16 mouse cellular contexts compared by ENCODE assay signal in genomic region chr1:172548501-172548900, GRCm38 (mm10). TPM values are rescaled to one million over a fixed set of nuclear protein-coding genes. Genes with fewer than 3 reads are reported as not detected.
DNase-seq lines count a peak whose midpoint lies in the region; ATAC-seq and TF ChIP-seq lines count a peak whose summit lies in the region.
"Had no signal": no experiment of that assay in that cellular context is flagged by ENCODE, and none has a peak within 500 bp of the region (broad histone marks: within the 10 kb centered on the region; RNA-seq: fewer than 3 reads in every experiment).

No protein-coding gene starts in this region.

- H3K4me1 ChIP-seq in bone marrow, adult 2 months (ENCODE audit: control insufficient read depth, insufficient read depth, low read length): peaks cover 6% of the 10 kb centered on the region
- peaks cover 10% of the 10 kb centered on the region; the same call in 1 of the 2 replicates for H3K4me1 ChIP-seq in lung, postnatal 0 days (ENCODE audit: insufficient read depth, low read depth, low read length)
- peaks cover 38% of the 10 kb centered on the region for H3K4me1 ChIP-seq in heart, embryonic 10.5 days

- no peak for TF ChIP-seq POLR2A in bone marrow, adult 2 months (IDR thresholded peaks at IDR 0.05; ENCODE audit: borderline replicate concordance, control insufficient read depth, low read depth, low read length)

- H3K36me3 ChIP-seq in lung, postnatal 0 days (ENCODE audit: insufficient read depth, low read length): no peaks in the 10 kb centered on the region
- no peaks in the 10 kb centered on the region for H3K36me3 ChIP-seq in heart, embryonic 10.5 days
- H3K36me3 ChIP-seq: embryonic facial prominence, embryonic 13.5 days; forebrain, embryonic 15.5 days; heart, embryonic 12.5 days; hindbrain, embryonic 13.5 days had no signal

- H3K9ac ChIP-seq in lung, postnatal 0 days (replicated peaks; ENCODE audit: low read depth): no peak overlapping the region
- H3K9ac ChIP-seq: embryonic facial prominence, embryonic 13.5 days; forebrain, embryonic 15.5 days; heart, embryonic 12.5 days; hindbrain, embryonic 13.5 days had no signal

- H3K4me2 ChIP-seq in lung, postnatal 0 days (replicated peaks; ENCODE audit: low read depth, low read length): 0 out of 2 replicates have a peak overlapping the region, but pooled peaks have one; percentile 8
- H3K4me2 ChIP-seq: hindbrain, embryonic 13.5 days had no signal

- peak overlapping the region; percentile 39 for H3K4me3 ChIP-seq in bone marrow, adult 2 months (replicated peaks; ENCODE audit: control insufficient read depth, low read depth, low read length)
- no peak overlapping the region for H3K4me3 ChIP-seq in lung, postnatal 0 days (ENCODE audit: low read depth, low read length)
- H3K4me3 ChIP-seq in heart, embryonic 10.5 days: no peak overlapping the region
- H3K4me3 ChIP-seq: embryonic facial prominence, embryonic 13.5 days; forebrain, embryonic 15.5 days; heart, embryonic 12.5 days; hindbrain, embryonic 13.5 days had no signal

- ATAC-seq in lung, postnatal 0 days: no peak; the same call in 1 of the 2 replicates
- ATAC-seq: forebrain, embryonic 15.5 days had no signal

- DNase-seq in lung, adult 18-20 months: peak; percentile 38 to 43
- DNase-seq in lung, postnatal 25 days (ENCODE audit: low spot score): no peak
- DNase-seq in lung, postnatal 0 days (ENCODE audit: low spot score): peak; percentile 58
- DNase-seq in thymus, postnatal 0 days (ENCODE audit: low spot score): peak; percentile 57
- no peak for DNase-seq in heart, embryonic 10.5 days (ENCODE audit: low spot score)
- no peak for DNase-seq in cerebellum, adult 11 months
- DNase-seq in left cerebral cortex, adult 9 months (ENCODE audit: low spot score in 2 of 2): no peak
- DNase-seq: cerebellum, postnatal 10 days; kidney, adult 9 months; left cerebral cortex, postnatal 4 days had no signal

- no peaks in the 10 kb centered on the region for H3K9me3 ChIP-seq in lung, postnatal 0 days (ENCODE audit: low read length)
- no peaks in the 10 kb centered on the region for H3K9me3 ChIP-seq in heart, embryonic 10.5 days
- H3K9me3 ChIP-seq: embryonic facial prominence, embryonic 13.5 days; forebrain, embryonic 15.5 days; heart, embryonic 12.5 days; hindbrain, embryonic 13.5 days had no signal

- H3K27ac ChIP-seq in bone marrow, adult 2 months (ENCODE audit: control insufficient read depth, insufficient read depth, low read depth, low read length, poor library complexity): peak overlapping the region; percentile 72
- no peak overlapping the region for H3K27ac ChIP-seq in lung, postnatal 0 days (ENCODE audit: low read length)
- H3K27ac ChIP-seq in heart, embryonic 10.5 days: no peak overlapping the region
- H3K27ac ChIP-seq: embryonic facial prominence, embryonic 13.5 days; forebrain, embryonic 15.5 days; hindbrain, embryonic 13.5 days had no signal

- under 1% methylated on average over 7 of the region's 7 CpGs for WGBS in bone marrow, adult 2 months
- WGBS in lung, postnatal 0 days: 37% methylated on average over 7 of the region's 7 CpGs
- WGBS in heart, embryonic 10.5 days: 50% methylated on average over 7 of the region's 7 CpGs

- H3K27me3 ChIP-seq in lung, postnatal 0 days (replicated peaks; ENCODE audit: insufficient read depth, low read length): no peaks in the 10 kb centered on the region
- peaks cover 27% of the 10 kb centered on the region; the same call in 1 of the 2 replicates for H3K27me3 ChIP-seq in heart, embryonic 10.5 days (ENCODE audit: insufficient read depth, poor library complexity, severe bottlenecking)
- H3K27me3 ChIP-seq: forebrain, embryonic 15.5 days had no signal

- no peak for TF ChIP-seq CTCF in bone marrow, adult 2 months (IDR thresholded peaks at IDR 0.05; ENCODE audit: control insufficient read depth, insufficient read depth, low read length)
- no peak for TF ChIP-seq CTCF in lung, postnatal 0 days (IDR thresholded peaks at IDR 0.05)

- TF ChIP-seq EP300 in lung, postnatal 0 days (IDR thresholded peaks at IDR 0.05): no peak

RNA-seq across cellular contexts. Expression of gene Vsig8, which starts 7.2 kb away (rescaled TPM):
- polyA plus RNA-seq in bone marrow, adult 2 months (2011; ENCODE audit: insufficient read depth, insufficient read length, low replicate concordance, missing spikeins): not detected in 2 replicates
- polyA plus RNA-seq in lung, postnatal 0 days (2015; fragmentation: Nextera tagmentation; extraction: Ambion mirVana): 0.39 and 0.44 TPM in 2 replicates
- polyA plus RNA-seq in thymus, postnatal 0 days (2015; fragmentation: Nextera tagmentation; extraction: Ambion mirVana): 2.4 and 3.2 TPM in 2 replicates
- 0.12 TPM in 1 of 2 replicates, not detected in the other for polyA plus RNA-seq in heart, embryonic 10.5 days (2016; fragmentation: Nextera tagmentation; extraction: Ambion mirVana)

RNA-seq across cellular contexts. Expression of gene Cfap45, which starts 27.9 kb away (rescaled TPM):
- 0.47 and 5.2 TPM in 2 replicates for polyA plus RNA-seq in bone marrow, adult 2 months (2011; ENCODE audit: insufficient read depth, insufficient read length, low replicate concordance, missing spikeins)
- 12.2 and 13.1 TPM in 2 replicates for polyA plus RNA-seq in lung, postnatal 0 days (2015; fragmentation: Nextera tagmentation; extraction: Ambion mirVana)
- 1.6 and 1.9 TPM in 2 replicates for polyA plus RNA-seq in thymus, postnatal 0 days (2015; fragmentation: Nextera tagmentation; extraction: Ambion mirVana)
- polyA plus RNA-seq in heart, embryonic 10.5 days (2016; fragmentation: Nextera tagmentation; extraction: Ambion mirVana): 1.7 and 2.4 TPM in 2 replicates

RNA-seq across cellular contexts. Expression of gene Slamf8, which starts 41.9 kb away (rescaled TPM):
- polyA plus RNA-seq in bone marrow, adult 2 months (2011; ENCODE audit: insufficient read depth, insufficient read length, low replicate concordance, missing spikeins): 3.7 TPM in 1 of 2 replicates, not detected in the other
- 0.07 and 0.19 TPM in 2 replicates for polyA plus RNA-seq in lung, postnatal 0 days (2015; fragmentation: Nextera tagmentation; extraction: Ambion mirVana)
- 1.9 and 2.0 TPM in 2 replicates for polyA plus RNA-seq in thymus, postnatal 0 days (2015; fragmentation: Nextera tagmentation; extraction: Ambion mirVana)
- polyA plus RNA-seq in heart, embryonic 10.5 days (2016; fragmentation: Nextera tagmentation; extraction: Ambion mirVana): not detected in 2 replicates
- polyA plus RNA-seq: forebrain, embryonic 15.5 days; heart, embryonic 12.5 days; hindbrain, embryonic 13.5 days; testis, adult 2 months had no signal

RNA-seq across cellular contexts. Expression of gene Tagln2, which starts 48.7 kb away (rescaled TPM):
- polyA plus RNA-seq in bone marrow, adult 2 months (2011; ENCODE audit: insufficient read depth, insufficient read length, low replicate concordance, missing spikeins): 66.2 and 153 TPM in 2 replicates
- 739 and 823 TPM in 2 replicates for polyA plus RNA-seq in lung, postnatal 0 days (2015; fragmentation: Nextera tagmentation; extraction: Ambion mirVana)
- polyA plus RNA-seq in thymus, postnatal 0 days (2015; fragmentation: Nextera tagmentation; extraction: Ambion mirVana): 151 and 180 TPM in 2 replicates
- 276 and 315 TPM in 2 replicates for polyA plus RNA-seq in heart, embryonic 10.5 days (2016; fragmentation: Nextera tagmentation; extraction: Ambion mirVana)

RNA-seq across cellular contexts. Expression of gene Fcrl6, which starts 53.9 kb away (rescaled TPM):
- polyA plus RNA-seq in bone marrow, adult 2 months (2011; ENCODE audit: insufficient read depth, insufficient read length, low replicate concordance, missing spikeins): not detected in 2 replicates
- not detected in 2 replicates for polyA plus RNA-seq in lung, postnatal 0 days (2015; fragmentation: Nextera tagmentation; extraction: Ambion mirVana)
- 0.16 TPM in 1 of 2 replicates, not detected in the other for polyA plus RNA-seq in thymus, postnatal 0 days (2015; fragmentation: Nextera tagmentation; extraction: Ambion mirVana)
- polyA plus RNA-seq in heart, embryonic 10.5 days (2016; fragmentation: Nextera tagmentation; extraction: Ambion mirVana): not detected in 2 replicates
- polyA plus RNA-seq: forebrain, embryonic 15.5 days; heart, embryonic 12.5 days; hindbrain, embryonic 13.5 days; testis, adult 2 months had no signal

Comparison
In these comparisons a context has a peak if more than half of its experiments do, and no peak if none do; other contexts are left out.
1. DNase-seq: peak in lung, adult 18-20 months (2 of 2), lung, postnatal 0 days (single experiment) and thymus, postnatal 0 days (single experiment); none in lung, postnatal 25 days (single experiment), heart, embryonic 10.5 days (single experiment), cerebellum, adult 11 months (single experiment) and left cerebral cortex, adult 9 months (0 of 2).